Mouse (Mus musculus) hindbrain, embryonic 11.5 days (tissue): ENCODE results near the gene Rcor2. TPM values are rescaled to one million over a fixed set of nuclear protein-coding genes. Genes with fewer than 3 reads are reported as not detected.

Experiments
- ATAC-seq: fragments of 200-750 bp; cut with Nextera tagmentation; 2 replicates; pipeline ENCODE4 v1.8.0; 2017; ENCODE audit warnings: mild to moderate bottlenecking, moderate TSS enrichment, moderate library complexity; ENCODE audit not compliant: low FRiP score
- DNase-seq: peaks from one replicate; pipeline ENCODE4 v3.0.0-alpha.2; 2015; ENCODE audit warnings: low spot score
- H3K27ac ChIP-seq: fragments of 300-500 bp; sonication (generic); 2 replicates; pipeline ENCODE4 v1.5.1; 2014; ENCODE audit warnings: mild to moderate bottlenecking, low read depth, low read length
- H3K27me3 ChIP-seq: fragments of 300-500 bp; sonication (generic); 2 replicates; pipeline ENCODE4 v1.6.1; 2014; ENCODE audit warnings: mild to moderate bottlenecking, low read length, moderate library complexity, mixed read lengths; ENCODE audit not compliant: control insufficient read depth, insufficient read depth
- H3K36me3 ChIP-seq: fragments of 300-500 bp; sonication (generic); 2 replicates; pipeline ENCODE4 v1.6.1; 2014; ENCODE audit warnings: mild to moderate bottlenecking, low read length, moderate library complexity, mixed read lengths; ENCODE audit not compliant: control insufficient read depth, insufficient read depth
- H3K4me1 ChIP-seq: fragments of 300-500 bp; sonication (generic); replicated peaks from 2 replicates; pipeline ENCODE4 v1.6.1; 2014; ENCODE audit warnings: low read length, mixed read lengths; ENCODE audit not compliant: control insufficient read depth, insufficient read depth
- H3K4me2 ChIP-seq: fragments of 300-500 bp; sonication (generic); replicated peaks from 2 replicates; pipeline ENCODE4 v1.6.1; 2014; ENCODE audit warnings: mild to moderate bottlenecking, low read depth, low read length
- H3K4me3 ChIP-seq: fragments of 300-500 bp; sonication (generic); 2 replicates; pipeline ENCODE4 v1.5.1; 2014; ENCODE audit warnings: low read depth, low read length
- H3K9ac ChIP-seq: fragments of 300-500 bp; sonication (generic); 2 replicates; pipeline ENCODE4 v1.6.1; 2014; ENCODE audit warnings: low read depth, low read length
- H3K9me3 ChIP-seq: fragments of 300-500 bp; sonication (generic); 2 replicates; pipeline ENCODE4 v1.6.1; 2016; ENCODE audit warnings: low read length; ENCODE audit not compliant: control insufficient read depth
- WGBS: fragments of 180-500 bp; shearing (Covaris S2); extraction: QIAGEN DNeasy Blood & Tissue Kit; methylation state at CpG from one replicate; pipeline ENCODE4 v1.1.7; 2014; 5-methylcytosine and 5-hydroxymethylcytosine counted together
- polyA plus RNA-seq: library from polyadenylated mRNA; unstranded; fragments of >200 nt; fragmentation: Nextera tagmentation; extraction: Ambion mirVana; gene quantifications from 2 replicates; pipeline ENCODE4 v1.2.1, GENCODE M21; 2014

Gene Rcor2
- polyA plus RNA-seq, 1 experiment from 2014 or later: 28.1 TPM

- Histone ChIP-seq H3K4me2 (no peak overlapping the region), H3K36me3 (no peaks in the 10 kb centered on the region), H3K27me3 (no peaks in the 10 kb centered on the region), H3K9me3 (no peaks in the 10 kb centered on the region), H3K4me3 (no peak overlapping the region), H3K27ac (no peak overlapping the region), H3K4me1 (peaks cover 6% of the 10 kb centered on the region), H3K9ac (no peak overlapping the region)
- DNase-seq (no peak), ATAC-seq (no peak)
- WGBS: 91% methylated on average over 8 of the region's 8 CpGs
These were observed 48.0 kb downstream of the Rcor2 start for GRCm38 (mm10) chr19:7314976-7315586.

DNA sequence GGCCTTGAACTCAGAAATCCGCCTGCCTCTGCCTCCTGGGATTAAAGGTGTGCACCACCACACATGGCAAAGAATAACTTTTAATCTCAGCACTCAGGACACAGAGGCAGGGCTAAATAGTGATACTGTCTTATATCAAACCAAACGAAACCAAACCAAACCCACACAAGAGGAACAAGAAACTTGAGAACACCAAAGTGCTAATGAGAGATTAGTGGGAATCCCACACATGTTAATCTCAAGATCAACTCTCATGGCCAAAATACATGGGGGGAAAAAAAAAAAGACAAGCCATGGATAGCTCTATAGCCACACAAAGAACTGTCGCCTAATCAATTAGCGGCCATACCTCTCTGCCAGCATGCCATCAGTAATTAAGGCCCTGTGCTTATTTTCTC lies 48.5 kb downstream of the Rcor2 start:
- H3K9ac ChIP-seq: no peak overlapping the region
- no peaks in the 10 kb centered on the region for H3K27me3 ChIP-seq
- ATAC-seq (no peak), DNase-seq (no peak)
- H3K27ac ChIP-seq: no peak overlapping the region
- no peaks in the 10 kb centered on the region for H3K36me3 ChIP-seq
- no peaks in the 10 kb centered on the region for H3K9me3 ChIP-seq
- H3K4me1 ChIP-seq: peaks cover 6% of the 10 kb centered on the region
- 88% methylated on average over 4 of the region's 4 CpGs for WGBS
- H3K4me3 ChIP-seq: no peak overlapping the region
- no peak overlapping the region for H3K4me2 ChIP-seq

DNA sequence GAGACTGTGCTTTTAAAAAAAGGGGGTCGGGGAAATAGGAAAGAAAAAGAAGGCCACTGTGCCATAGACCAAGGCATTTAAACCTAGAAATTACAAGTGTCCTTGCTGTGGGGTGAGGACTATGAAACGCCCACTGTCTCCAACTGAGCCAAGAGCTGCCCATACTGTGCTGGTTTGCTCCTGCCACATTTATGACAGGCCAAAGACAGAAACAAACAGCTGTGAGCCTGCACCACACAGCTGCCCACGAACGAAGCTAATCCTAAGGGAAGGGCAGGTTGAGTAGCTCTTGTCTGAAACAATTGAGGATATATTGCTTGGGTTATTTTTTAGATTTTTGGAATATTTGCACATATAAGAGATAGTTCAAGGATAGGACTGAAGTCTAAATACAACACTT lies 49.7 kb downstream of the Rcor2 start:
- ATAC-seq (no peak), DNase-seq (no peak)
- WGBS: 85% methylated on average over 4 of the region's 4 CpGs
- Histone ChIP-seq H3K9ac (no peak overlapping the region), H3K4me1 (no peaks in the 10 kb centered on the region), H3K27me3 (no peaks in the 10 kb centered on the region), H3K27ac (no peak overlapping the region), H3K4me2 (no peak overlapping the region), H3K36me3 (no peaks in the 10 kb centered on the region), H3K4me3 (no peak overlapping the region), H3K9me3 (no peaks in the 10 kb centered on the region)

- no peak overlapping the region for H3K4me2 ChIP-seq
- no peak for DNase-seq
These were observed 50.6 kb downstream of the Rcor2 start for GRCm38 (mm10) chr19:7317716-7318115.

DNA sequence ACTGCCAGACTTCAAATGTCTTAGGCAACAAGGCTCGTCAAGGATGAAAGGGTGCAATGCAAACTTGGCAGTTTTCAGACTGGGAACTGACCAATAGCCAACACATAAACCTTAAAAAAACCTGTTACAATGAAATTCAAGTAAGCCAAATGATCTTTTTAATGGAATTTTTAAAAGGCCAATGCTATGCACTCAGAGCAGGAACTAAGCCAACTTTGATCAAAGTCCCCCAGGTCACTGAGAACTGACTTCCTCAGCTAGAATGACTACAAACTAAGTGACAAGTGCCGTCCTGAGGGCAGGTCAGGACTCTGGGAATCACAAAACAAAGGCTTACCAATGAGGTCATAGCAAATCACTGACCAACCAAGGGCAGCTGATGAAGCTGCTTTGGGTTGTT lies 53.1 kb downstream of the Rcor2 start:
- Histone ChIP-seq H3K9me3 (no peaks in the 10 kb centered on the region), H3K4me2 (no peak overlapping the region), H3K27me3 (no peaks in the 10 kb centered on the region), H3K36me3 (no peaks in the 10 kb centered on the region), H3K9ac (no peak overlapping the region), H3K27ac (no peak overlapping the region), H3K4me1 (no peaks in the 10 kb centered on the region), H3K4me3 (no peak overlapping the region)
- ATAC-seq (no peak), DNase-seq (no peak)
- 64% methylated on average over 2 of the region's 2 CpGs for WGBS

More at GRCm38 (mm10) chr19:7317716-7318115, 50.6 kb downstream of the Rcor2 start:
- 89% methylated on average over 4 of the region's 4 CpGs for WGBS
- Histone ChIP-seq H3K27me3 (no peaks in the 10 kb centered on the region), H3K36me3 (no peaks in the 10 kb centered on the region), H3K4me1 (no peaks in the 10 kb centered on the region), H3K27ac (no peak overlapping the region), H3K4me3 (no peak overlapping the region), H3K9me3 (no peaks in the 10 kb centered on the region), H3K9ac (no peak overlapping the region)
- ATAC-seq: no peak

DNA sequence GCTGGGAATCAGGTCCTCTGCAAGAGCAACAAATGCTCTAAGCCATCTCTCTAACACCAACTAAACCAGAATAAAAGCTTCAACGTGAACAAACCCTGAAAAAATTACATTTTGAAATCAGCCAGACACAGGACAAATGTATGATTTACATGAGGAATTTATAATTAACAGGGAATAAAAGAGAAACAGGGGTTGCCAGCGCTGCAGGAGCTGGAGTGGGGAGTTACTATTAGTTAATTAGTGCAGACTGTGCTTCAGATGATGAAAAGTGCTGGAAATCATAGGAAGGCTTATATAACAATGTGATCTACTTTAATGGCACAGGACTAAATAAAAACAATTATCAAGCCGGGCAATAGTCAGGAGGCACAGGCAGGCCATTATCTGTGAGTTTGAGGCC lies 54.3 kb downstream of the Rcor2 start:
- whole genome bisulfite sequencing: 93% methylated on average over 3 of the region's 3 CpGs
- DNase-seq: no peak
- Histone ChIP-seq H3K9me3 (no peaks in the 10 kb centered on the region), H3K4me1 (no peaks in the 10 kb centered on the region), H3K4me3 (no peak overlapping the region), H3K9ac (no peak overlapping the region), H3K36me3 (no peaks in the 10 kb centered on the region), H3K4me2 (no peak overlapping the region), H3K27me3 (no peaks in the 10 kb centered on the region), H3K27ac (no peak overlapping the region)
- no peak for ATAC-seq

Other genes with a start within 250 kb of the Rcor2 start
- 7.3 and 7.6 TPM in 2 replicates for gene Fermt3, start 247.9 kb upstream of the Rcor2 start, polyA plus RNA-seq
- 376 and 390 TPM in 2 replicates for gene Stip1, start 227.4 kb upstream of the Rcor2 start, polyA plus RNA-seq
- gene Macrod1, start 210.5 kb upstream of the Rcor2 start, polyA plus RNA-seq: 2.8 and 3.1 TPM in 2 replicates
- gene Flrt1, start 161.6 kb upstream of the Rcor2 start, polyA plus RNA-seq: 4.6 and 5.6 TPM in 2 replicates
- 246 and 250 TPM in 2 replicates for gene Otub1, start 61.0 kb upstream of the Rcor2 start, polyA plus RNA-seq
- 762 and 780 TPM in 2 replicates for gene Cox8a, start 49.7 kb upstream of the Rcor2 start, polyA plus RNA-seq
- gene Naa40, start 26.1 kb upstream of the Rcor2 start, polyA plus RNA-seq: 79.9 and 87.6 TPM in 2 replicates
- gene Mark2, start 74.5 kb downstream of the Rcor2 start, polyA plus RNA-seq: 47.4 and 50.7 TPM in 2 replicates
- gene Spindoc, start 115.7 kb downstream of the Rcor2 start, polyA plus RNA-seq: 26.1 and 34.6 TPM in 2 replicates
- 14.5 and 17.7 TPM in 2 replicates for gene 2700081O15Rik, start 150.3 kb downstream of the Rcor2 start, polyA plus RNA-seq
- gene Rtn3, start 216.0 kb downstream of the Rcor2 start, polyA plus RNA-seq: 300 and 304 TPM in 2 replicates
- 8.4 and 9.4 TPM in 2 replicates for gene Atl3, start 226.7 kb downstream of the Rcor2 start, polyA plus RNA-seq